Mouse (Mus musculus) MEL (cell line): ENCODE measurements around the gene Gck.

ENCODE experiments used
- CTCF ChIP-seq, 3 experiments: IDR thresholded peaks in 2 of 3; conservative IDR thresholded peaks in 1 of 3; 2 replicates each; pipeline ENCODE4 v1.5.1; 2011 to 2012; ENCODE audit warnings: low read length in 3 of 3, low read depth in 2 of 3, mild to moderate bottlenecking in 2 of 3, improper control_type of control experiment in 1 of 3, inconsistent platforms in 1 of 3, mixed read lengths in 1 of 3, moderate library complexity in 1 of 3; ENCODE audit not compliant: control insufficient read depth in 1 of 3, insufficient read depth in 1 of 3, poor library complexity in 1 of 3, severe bottlenecking in 1 of 3
- ELF1 ChIP-seq: IDR thresholded peaks from 2 replicates; pipeline ENCODE4 v1.6.1; 2014; ENCODE audit warnings: low read depth, mild to moderate bottlenecking, inconsistent platforms, low read length, improper control_type of control experiment, moderate library complexity
- EP300 ChIP-seq, 2 experiments: IDR thresholded peaks; 2 replicates each; pipeline ENCODE4 v1.6.1; 2011; ENCODE audit warnings: improper control_type of control experiment in 2 of 2, low read length in 2 of 2, low read depth in 1 of 2, mild to moderate bottlenecking in 1 of 2
- GATA1 ChIP-seq: IDR thresholded peaks from 2 replicates; pipeline ENCODE4 v1.6.1; 2011; ENCODE audit warnings: low read depth, low read length, improper control_type of control experiment
- POLR2A ChIP-seq, 2 experiments: IDR thresholded peaks; 2 replicates each; pipeline ENCODE4 v1.6.1; 2011 to 2012; ENCODE audit warnings: low read length in 2 of 2, mild to moderate bottlenecking in 2 of 2, control low read depth in 1 of 2, improper control_type of control experiment in 1 of 2, low read depth in 1 of 2, moderate library complexity in 1 of 2; ENCODE audit not compliant: control insufficient read depth in 1 of 2, insufficient read depth in 1 of 2, poor library complexity in 1 of 2
- TCF12 ChIP-seq: IDR thresholded peaks from 2 replicates; pipeline ENCODE4 v1.6.1; 2014; ENCODE audit warnings: low read depth, mild to moderate bottlenecking, inconsistent platforms, low read length, improper control_type of control experiment, moderate library complexity
- ZC3H11A ChIP-seq: IDR thresholded peaks from 2 replicates; pipeline ENCODE4 v1.6.1; 2012; ENCODE audit warnings: low read depth, mild to moderate bottlenecking, inconsistent platforms, low read length, improper control_type of control experiment

DNA sequence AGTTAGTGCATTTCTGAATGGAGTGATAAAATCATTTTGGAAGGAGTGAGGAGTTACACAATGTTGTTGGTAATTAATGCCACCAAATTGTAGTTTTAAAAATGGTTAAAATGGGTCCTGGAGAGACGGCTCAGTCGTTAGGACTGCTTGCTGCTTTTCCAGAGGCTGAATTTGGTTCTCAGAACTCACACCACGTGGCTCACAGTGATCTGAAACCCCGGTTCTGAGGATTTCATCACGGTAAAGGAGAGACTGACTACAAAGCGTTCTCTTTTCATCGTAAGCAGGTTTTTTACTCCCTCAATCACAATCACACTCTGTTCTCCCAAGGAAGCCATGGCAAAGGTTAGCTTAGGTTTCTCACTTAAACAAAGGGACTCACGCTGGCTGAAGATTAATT lies 25.2 kb downstream of the Gck start:
- TF ChIP-seq POLR2A (IDR thresholded peaks at IDR 0.05; ENCODE audit: control insufficient read depth in 1 of 2, insufficient read depth in 1 of 2, low read depth in 1 of 2, low read length in 2 of 2, poor library complexity in 1 of 2), result no peak
- TF ChIP-seq CTCF (IDR thresholded peaks at IDR 0.05 in 2 of 3, conservative IDR thresholded peaks at IDR 0.05 in 1 of 3; ENCODE audit: control insufficient read depth in 1 of 3, insufficient read depth in 1 of 3, low read depth in 2 of 3, low read length in 3 of 3, poor library complexity in 1 of 3, severe bottlenecking in 1 of 3), result no peak
- no peak for TF ChIP-seq EP300 (IDR thresholded peaks at IDR 0.05; ENCODE audit: low read depth in 1 of 2, low read length in 2 of 2)
- TF ChIP-seq ZC3H11A, result no peak
- TF ChIP-seq TCF12, result no peak
- no peak for TF ChIP-seq GATA1
- TF ChIP-seq ELF1, result no peak
